8 mouse cellular contexts compared by ENCODE assay signal in the genomic region with DNA sequence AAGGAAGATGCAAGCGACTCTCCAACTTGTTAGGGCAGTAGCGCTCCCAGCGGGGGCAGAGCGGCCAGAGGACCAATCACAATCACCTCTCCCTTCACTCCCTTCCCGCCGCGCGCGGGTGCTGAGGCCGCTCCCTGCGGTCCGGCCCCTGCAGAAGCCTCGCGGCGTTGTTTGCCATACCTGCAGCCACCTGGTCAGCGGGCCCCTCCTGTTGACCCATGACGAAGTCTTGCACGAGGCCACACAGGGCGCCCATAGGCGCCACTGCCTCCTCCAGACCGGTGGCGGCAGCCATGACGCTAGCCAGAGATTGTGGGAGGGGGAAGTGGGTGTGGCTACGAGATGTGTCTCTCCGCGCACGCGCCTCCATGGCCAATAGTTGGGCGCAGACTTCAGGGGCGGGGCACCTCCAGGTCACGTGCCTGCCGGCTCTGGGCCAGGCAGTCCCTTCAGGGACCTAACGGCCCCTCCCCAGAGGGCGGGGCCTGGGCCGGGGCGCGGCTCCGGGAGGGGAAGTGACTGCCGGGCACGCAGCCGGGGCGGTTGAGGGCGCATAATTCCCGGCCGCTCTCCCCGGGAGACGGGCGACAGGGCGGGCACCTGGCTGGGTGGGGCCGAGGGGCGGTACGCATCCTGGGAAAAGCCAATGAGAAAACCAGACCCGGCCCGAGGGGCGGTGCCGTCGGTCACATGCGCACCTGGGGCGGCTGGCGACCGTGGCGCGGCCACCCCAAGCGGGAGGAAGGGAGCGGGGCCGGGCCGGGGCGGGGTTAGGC. TPM values are rescaled to one million over a fixed set of nuclear protein-coding genes. Genes with fewer than 3 reads are reported as not detected.
DNase-seq lines count a peak whose midpoint lies in the region; ATAC-seq and TF ChIP-seq lines count a peak whose summit lies in the region.

Gene Mms19, minus strand, starts transcription at position 339 of the 776 bp plus-strand sequence.

- peak; percentile 86; the same call in 1 of the 2 replicates for TF ChIP-seq POLR2A in bone marrow, adult 2 months (IDR thresholded peaks at IDR 0.05; ENCODE audit: borderline replicate concordance, control insufficient read depth, low read depth, low read length)

- H3K27ac ChIP-seq in bone marrow, adult 2 months (ENCODE audit: control insufficient read depth, insufficient read depth, low read depth, low read length, poor library complexity) = peak within 1 kb of the TSS; percentile 96
- H3K27ac ChIP-seq in embryonic facial prominence, embryonic 15.5 days (replicated peaks) = peak within 1 kb of the TSS; percentile 92
- peak within 1 kb of the TSS; percentile 84 for H3K27ac ChIP-seq in kidney, embryonic 14.5 days (ENCODE audit: low read depth, low read length)
- H3K27ac ChIP-seq in limb, embryonic 15.5 days = peak within 1 kb of the TSS; percentile 91

- no peaks in the 10 kb centered on the region for H3K27me3 ChIP-seq in embryonic facial prominence, embryonic 15.5 days
- no peaks in the 10 kb centered on the region for H3K27me3 ChIP-seq in kidney, embryonic 14.5 days (ENCODE audit: control insufficient read depth, insufficient read depth, low read length)
- H3K27me3 ChIP-seq in limb, embryonic 15.5 days = no peaks in the 10 kb centered on the region

- TF ChIP-seq CTCF in bone marrow, adult 2 months (IDR thresholded peaks at IDR 0.05; ENCODE audit: control insufficient read depth, insufficient read depth, low read length) = peak; percentile 9; the same call in 1 of the 2 replicates

- peak within 1 kb of the TSS; percentile 82 for H3K9ac ChIP-seq in embryonic facial prominence, embryonic 15.5 days
- peak within 1 kb of the TSS; percentile 92 for H3K9ac ChIP-seq in kidney, embryonic 14.5 days (ENCODE audit: low read depth, low read length)
- H3K9ac ChIP-seq in limb, embryonic 15.5 days = peak within 1 kb of the TSS; percentile 82

- peaks cover 3% of the 10 kb centered on the region; the same call in 1 of the 2 replicates for H3K4me1 ChIP-seq in bone marrow, adult 2 months (ENCODE audit: control insufficient read depth, insufficient read depth, low read length)
- peaks cover 44% of the 10 kb centered on the region for H3K4me1 ChIP-seq in embryonic facial prominence, embryonic 15.5 days
- 0 out of 2 replicates have a peak, but pooled peaks cover 3% of the 10 kb centered on the region for H3K4me1 ChIP-seq in kidney, embryonic 14.5 days (ENCODE audit: control insufficient read depth, insufficient read depth, low read length)
- H3K4me1 ChIP-seq in limb, embryonic 15.5 days = peaks cover 38% of the 10 kb centered on the region

- H3K36me3 ChIP-seq in embryonic facial prominence, embryonic 15.5 days = no peaks in the 10 kb centered on the region
- no peaks in the 10 kb centered on the region for H3K36me3 ChIP-seq in kidney, embryonic 14.5 days (ENCODE audit: control insufficient read depth, insufficient read depth, low read length)
- no peaks in the 10 kb centered on the region for H3K36me3 ChIP-seq in limb, embryonic 15.5 days

- peak within 1 kb of the TSS; percentile 78 for H3K4me2 ChIP-seq in embryonic facial prominence, embryonic 15.5 days (replicated peaks)
- H3K4me2 ChIP-seq in kidney, embryonic 14.5 days (replicated peaks; ENCODE audit: low read depth, low read length) = peak within 1 kb of the TSS; percentile 88
- H3K4me2 ChIP-seq in limb, embryonic 15.5 days = peak within 1 kb of the TSS; percentile 78

- peak; percentile 97 for ATAC-seq in embryonic facial prominence, embryonic 15.5 days (ENCODE audit: insufficient number of reproducible peaks, low FRiP score, low TSS enrichment, low read depth)
- ATAC-seq in kidney, embryonic 14.5 days (ENCODE audit: low FRiP score, low TSS enrichment) = peak; percentile 96
- peak; percentile 95 for ATAC-seq in limb, embryonic 15.5 days (ENCODE audit: insufficient number of reproducible peaks, low FRiP score, low TSS enrichment, low read depth)

- peak; percentile 99 for DNase-seq in 416B (ENCODE audit: low read depth)
- DNase-seq in heart, adult 9 months (ENCODE audit: low spot score in 2 of 2) = peak; percentile 99
- DNase-seq in monocyte, adult 2 months (ENCODE audit: low read depth in 1 of 2, low spot score in 2 of 2) = peak; percentile 99
- peak; percentile 99 for DNase-seq in spleen, postnatal 36 days (ENCODE audit: low spot score in 2 of 2)

- H3K9me3 ChIP-seq in embryonic facial prominence, embryonic 15.5 days (replicated peaks) = no peaks in the 10 kb centered on the region
- no peaks in the 10 kb centered on the region for H3K9me3 ChIP-seq in kidney, embryonic 14.5 days (ENCODE audit: control insufficient read depth, low read length)
- H3K9me3 ChIP-seq in limb, embryonic 15.5 days = no peaks in the 10 kb centered on the region

- under 1% methylated on average over 67 of the region's 68 CpGs for WGBS in bone marrow, adult 2 months
- WGBS in embryonic facial prominence, embryonic 15.5 days = under 1% methylated on average over 67 of the region's 68 CpGs
- under 1% methylated on average over 59 of the region's 68 CpGs for WGBS in kidney, embryonic 14.5 days
- WGBS in limb, embryonic 15.5 days = under 1% methylated on average over 68 of the region's 68 CpGs

- H3K4me3 ChIP-seq in bone marrow, adult 2 months (replicated peaks; ENCODE audit: control insufficient read depth, low read depth, low read length) = peak within 1 kb of the TSS; percentile 85
- peak within 1 kb of the TSS; percentile 82 for H3K4me3 ChIP-seq in embryonic facial prominence, embryonic 15.5 days (replicated peaks)
- H3K4me3 ChIP-seq in kidney, embryonic 14.5 days (ENCODE audit: low read length) = peak within 1 kb of the TSS; percentile 77
- peak within 1 kb of the TSS; percentile 96 for H3K4me3 ChIP-seq in limb, embryonic 15.5 days

RNA-seq across cellular contexts. Expression of gene Mms19, which starts in this region (rescaled TPM):
- polyA plus RNA-seq in bone marrow, adult 2 months (2011; ENCODE audit: insufficient read depth, insufficient read length, low replicate concordance, missing spikeins) = 28.0 and 45.8 TPM in 2 replicates
- 35.2 and 42.0 TPM in 2 replicates for polyA plus RNA-seq in embryonic facial prominence, embryonic 15.5 days (2015; fragmentation: Nextera tagmentation; extraction: Ambion mirVana)
- polyA plus RNA-seq in kidney, embryonic 14.5 days (2014; fragmentation: Nextera tagmentation; extraction: Ambion mirVana) = 33.4 and 42.3 TPM in 2 replicates
- polyA plus RNA-seq in limb, embryonic 15.5 days (2015; fragmentation: Nextera tagmentation; extraction: Ambion mirVana) = 28.5 and 29.1 TPM in 2 replicates

Comparison
In these comparisons a context has a peak if more than half of its experiments do, and no peak if none do; other contexts are left out.
1. Peak in every context shown above with its lines: DNase-seq, ATAC-seq, H3K4me3 ChIP-seq and H3K27ac ChIP-seq.